Comparison of ENCODE assay signal across 27 mouse cellular contexts in genomic region chrX:137923490-137923889, GRCm38 (mm10).
"Had no signal": no experiment of that assay in that cellular context is flagged by ENCODE, and none has a peak within 500 bp of the region (broad histone marks: within the 10 kb centered on the region; RNA-seq: fewer than 3 reads in every experiment).

No protein-coding gene starts in this region.

- H3K9me3 ChIP-seq: embryonic facial prominence, embryonic 10.5 days; embryonic facial prominence, embryonic 12.5 days; embryonic facial prominence, embryonic 13.5 days; embryonic facial prominence, embryonic 15.5 days; forebrain, embryonic 10.5 days; forebrain, embryonic 12.5 days; forebrain, embryonic 13.5 days; heart, embryonic 10.5 days had no signal

- H3K36me3 ChIP-seq: embryonic facial prominence, embryonic 10.5 days; embryonic facial prominence, embryonic 12.5 days; embryonic facial prominence, embryonic 13.5 days; embryonic facial prominence, embryonic 15.5 days; forebrain, embryonic 10.5 days; forebrain, embryonic 12.5 days; heart, embryonic 10.5 days had no signal

- ATAC-seq: forebrain, embryonic 13.5 days; forebrain, embryonic 14.5 days had no signal

- DNase-seq: cerebellum, adult 8-10 months; cerebellum, adult 9-10 months; cerebellum, adult 9-11 months; cerebellum, postnatal 10 days; cerebellum, postnatal 14 days; cerebellum, postnatal 25 days; cerebellum, postnatal 36 days; embryo, embryonic 11 days; gastrocnemius, adult 2 months; gastrocnemius, postnatal 10 days; gastrocnemius, postnatal 14 days; gastrocnemius, postnatal 25 days; gastrocnemius, postnatal 36 days; heart, adult 11 months; heart, adult 18-20 months; heart, adult 2 months had no signal

- H3K27me3 ChIP-seq: embryonic facial prominence, embryonic 12.5 days; embryonic facial prominence, embryonic 15.5 days; forebrain, embryonic 12.5 days; forebrain, embryonic 13.5 days had no signal

- H3K27ac ChIP-seq: embryonic facial prominence, embryonic 10.5 days; embryonic facial prominence, embryonic 12.5 days; embryonic facial prominence, embryonic 13.5 days; embryonic facial prominence, embryonic 15.5 days; forebrain, embryonic 10.5 days; forebrain, embryonic 12.5 days; forebrain, embryonic 13.5 days; gastrocnemius, adult 2 months; heart, adult 2 months; heart, embryonic 10.5 days had no signal

- H3K4me1 ChIP-seq: embryonic facial prominence, embryonic 10.5 days; embryonic facial prominence, embryonic 12.5 days; embryonic facial prominence, embryonic 13.5 days; embryonic facial prominence, embryonic 15.5 days; forebrain, embryonic 10.5 days; forebrain, embryonic 12.5 days; forebrain, embryonic 13.5 days; heart, embryonic 10.5 days had no signal

- H3K4me2 ChIP-seq: embryonic facial prominence, embryonic 12.5 days; embryonic facial prominence, embryonic 13.5 days; embryonic facial prominence, embryonic 15.5 days; forebrain, embryonic 12.5 days; forebrain, embryonic 13.5 days; heart, embryonic 11.5 days had no signal

- H3K9ac ChIP-seq: embryonic facial prominence, embryonic 12.5 days; embryonic facial prominence, embryonic 13.5 days; embryonic facial prominence, embryonic 15.5 days; forebrain, embryonic 12.5 days; forebrain, embryonic 13.5 days had no signal

- H3K4me3 ChIP-seq: embryonic facial prominence, embryonic 10.5 days; embryonic facial prominence, embryonic 12.5 days; embryonic facial prominence, embryonic 13.5 days; embryonic facial prominence, embryonic 15.5 days; erythroblast, embryonic 14.5 days; forebrain, embryonic 10.5 days; forebrain, embryonic 12.5 days; forebrain, embryonic 13.5 days; gastrocnemius, adult 2 months; heart, adult 2 months; heart, embryonic 10.5 days had no signal
